Mouse (Mus musculus) left cerebral cortex, adult 8-10 months (tissue): ENCODE measurements at regions not wholly inside any gene's neighbourhood (a gene's known extent, or its start where the extent isn't known, plus 50 kb on each side); places are given as distances from the start of the nearest gene placed in this dataset.
A peak's percentile ranks its signal among the peaks of the same experiment; 100 is the strongest.

Source experiments
- DNase-seq, 2 experiments: peaks; one replicate each; pipeline ENCODE4 v3.0.0; 2022; ENCODE audit warnings: low spot score in 2 of 2

- DNase-seq = no peak
These were observed 133.0 kb upstream of the Btbd3 start for GRCm38 (mm10) chr2:138123331-138123730.

- DNase-seq = peak; percentile 7 to 56
These were observed 135.5 kb upstream of the Btbd3 start for GRCm38 (mm10) chr2:138120868-138121267.

- DNase-seq = peak in 1 of 2 experiments; percentile 27
These were observed 136.2 kb upstream of the Btbd3 start for GRCm38 (mm10) chr2:138120131-138120530.

GRCm38 (mm10) chr2:138099777-138100176 lies 156.6 kb upstream of the Btbd3 start:
- DNase-seq = peak in 1 of 2 experiments; percentile 66

- DNase-seq = peak in 1 of 2 experiments; percentile 32
These were observed 171.0 kb upstream of the Btbd3 start for GRCm38 (mm10) chr2:138085390-138085789.

- DNase-seq = no peak
These were observed 171.6 kb upstream of the Btbd3 start for GRCm38 (mm10) chr2:138084564-138085283.

GRCm38 (mm10) chr2:138074020-138074613 lies 182.2 kb upstream of the Btbd3 start:
- peak in 1 of 2 experiments; percentile 23 for DNase-seq

GRCm38 (mm10) chr2:138072165-138072728 lies 184.1 kb upstream of the Btbd3 start:
- no peak for DNase-seq

- DNase-seq = no peak
These were observed 203.3 kb upstream of the Btbd3 start for GRCm38 (mm10) chr2:138053081-138053480.

- no peak for DNase-seq
These were observed 208.0 kb upstream of the Btbd3 start for GRCm38 (mm10) chr2:138048341-138048740.

- DNase-seq = peak in 1 of 2 experiments; percentile 36
These were observed 208.6 kb upstream of the Btbd3 start for GRCm38 (mm10) chr2:138047781-138048201.

GRCm38 (mm10) chr2:138047361-138047760 lies 209.0 kb upstream of the Btbd3 start:
- no peak for DNase-seq

GRCm38 (mm10) chr2:138046918-138047317 lies 209.4 kb upstream of the Btbd3 start:
- no peak for DNase-seq

GRCm38 (mm10) chr2:138045933-138046642 lies 210.3 kb upstream of the Btbd3 start:
- no peak for DNase-seq

- DNase-seq = peak in 1 of 2 experiments; percentile 60
These were observed 215.7 kb upstream of the Btbd3 start for GRCm38 (mm10) chr2:138040706-138041105.

GRCm38 (mm10) chr2:138040302-138040701 lies 216.1 kb upstream of the Btbd3 start:
- DNase-seq = no peak

GRCm38 (mm10) chr2:138034123-138034736 lies 222.1 kb upstream of the Btbd3 start:
- no peak for DNase-seq

GRCm38 (mm10) chr2:138033379-138034122 lies 222.8 kb upstream of the Btbd3 start:
- DNase-seq = peak; percentile 36 to 51

GRCm38 (mm10) chr2:138027411-138027810 lies 229.0 kb upstream of the Btbd3 start:
- DNase-seq = no peak

GRCm38 (mm10) chr2:138023558-138023957 lies 232.8 kb upstream of the Btbd3 start:
- DNase-seq = no peak

- DNase-seq = no peak
These were observed 274.6 kb upstream of the Btbd3 start for GRCm38 (mm10) chr2:137981766-137982165.
